Mouse (Mus musculus) lung, postnatal 0 days (tissue): ENCODE measurements around the gene Serpina1d. TPM values are rescaled to one million over a fixed set of nuclear protein-coding genes. Genes with fewer than 3 reads are reported as not detected.

Experiments
- polyA plus RNA-seq: library from polyadenylated mRNA; unstranded; fragments of >200 nt; fragmentation: Nextera tagmentation; extraction: Ambion mirVana; gene quantifications from 2 replicates; pipeline ENCODE4 v1.2.1, GENCODE M21; 2015

Gene Serpina1d
- polyA plus RNA-seq, 1 experiment from 2014 or later: 0.43 TPM

Other genes with a start within 250 kb of the Serpina1d start
- 6.1 and 6.3 TPM in 2 replicates for gene Ppp4r4, start 241.3 kb downstream of the Serpina1d start, polyA plus RNA-seq
- 0.20 and 0.62 TPM in 2 replicates for gene Serpina10, start 142.1 kb downstream of the Serpina1d start, polyA plus RNA-seq
- not detected in 2 replicates for gene Serpina6, start 116.4 kb downstream of the Serpina1d start, polyA plus RNA-seq
- not detected in 2 replicates for gene Serpina16, start 97.5 kb downstream of the Serpina1d start, polyA plus RNA-seq
- not detected in 2 replicates for gene Serpina1f, start 78.1 kb downstream of the Serpina1d start, polyA plus RNA-seq
- gene Serpina1b, start 56.8 kb upstream of the Serpina1d start, polyA plus RNA-seq: 0.14 and 0.16 TPM in 2 replicates
- 0.18 and 0.20 TPM in 2 replicates for gene Serpina1a, start 90.0 kb upstream of the Serpina1d start, polyA plus RNA-seq
- gene Serpina1c, start 131.3 kb upstream of the Serpina1d start, polyA plus RNA-seq: 0.18 and 0.20 TPM in 2 replicates
- gene Serpina1e, start 185.4 kb upstream of the Serpina1d start, polyA plus RNA-seq: 0.33 and 0.45 TPM in 2 replicates
- gene Serpina11, start 216.4 kb upstream of the Serpina1d start, polyA plus RNA-seq: not detected in 2 replicates
- 0.32 and 0.89 TPM in 2 replicates for gene Serpina9, start 240.2 kb upstream of the Serpina1d start, polyA plus RNA-seq